In the genomic region with DNA sequence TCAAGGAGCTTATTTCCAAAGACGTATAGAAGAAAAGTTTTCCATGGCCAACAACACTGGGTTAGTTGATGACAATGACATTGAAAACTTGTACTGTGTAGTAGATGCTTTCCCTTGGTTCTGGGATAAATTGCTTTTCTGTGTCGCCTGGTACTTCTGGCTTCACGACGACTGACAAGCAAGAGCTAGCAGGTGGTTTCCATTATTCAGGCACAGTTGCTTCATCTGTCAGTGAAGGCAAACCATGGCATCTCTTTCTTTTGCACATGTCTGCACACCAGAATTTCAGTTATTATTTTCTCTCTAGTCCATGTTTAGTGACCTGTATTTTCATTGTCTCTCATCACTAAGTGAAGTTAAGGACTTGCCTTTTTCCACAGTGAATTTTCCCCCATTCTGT, we compare ENCODE assay signal across 15 mouse cellular contexts.
"Had no signal": no experiment of that assay in that cellular context is flagged by ENCODE, and none has a peak within 500 bp of the region (broad histone marks: within the 10 kb centered on the region; RNA-seq: fewer than 3 reads in every experiment).

No protein-coding gene starts in this region.

- H3K4me3 ChIP-seq: lung, embryonic 15.5 days; megakaryocyte, embryonic 14.5 days; midbrain, embryonic 13.5 days; midbrain, embryonic 15.5 days; neural tube, embryonic 12.5 days had no signal

- H3K9me3 ChIP-seq: lung, embryonic 15.5 days; midbrain, embryonic 13.5 days; midbrain, embryonic 15.5 days; neural tube, embryonic 12.5 days had no signal

- H3K27ac ChIP-seq: lung, embryonic 15.5 days; macrophage; midbrain, embryonic 13.5 days; midbrain, embryonic 15.5 days; neural tube, embryonic 12.5 days had no signal

- H3K36me3 ChIP-seq: lung, embryonic 15.5 days; midbrain, embryonic 13.5 days; midbrain, embryonic 15.5 days; neural tube, embryonic 12.5 days had no signal

- ATAC-seq: lung, postnatal 0 days; midbrain, embryonic 13.5 days; midbrain, embryonic 15.5 days had no signal

- H3K4me2 ChIP-seq: lung, embryonic 15.5 days; midbrain, embryonic 11.5 days; midbrain, embryonic 13.5 days; midbrain, embryonic 15.5 days; neural tube, embryonic 12.5 days had no signal

- H3K27me3 ChIP-seq: lung, embryonic 15.5 days; megakaryocyte, embryonic 14.5 days; midbrain, embryonic 13.5 days; midbrain, embryonic 15.5 days; neural tube, embryonic 12.5 days had no signal

- H3K9ac ChIP-seq: lung, embryonic 15.5 days; midbrain, embryonic 13.5 days; midbrain, embryonic 15.5 days; neural tube, embryonic 12.5 days had no signal

- H3K4me1 ChIP-seq: lung, embryonic 15.5 days; megakaryocyte, embryonic 14.5 days; midbrain, embryonic 13.5 days; midbrain, embryonic 15.5 days; neural tube, embryonic 12.5 days had no signal

- DNase-seq: lung, adult 2 months; lung, postnatal 14 days; lung, postnatal 36 days; right cerebral cortex, postnatal 14 days; thymus, adult 18-20 months; thymus, postnatal 14 days; thymus, postnatal 36 days had no signal
